Mouse (Mus musculus) WW6 (cell line): Measurements from ENCODE around the gene Plekhg5.
"Not testable (repeated sequence)": the region's sequence is repeated elsewhere in the genome, so short reads cannot be mapped to it uniquely, and the experiment has no call there.

Experiments used
- DNase-seq: peaks from one replicate; pipeline ENCODE4 v3.0.0-alpha.2; 2013; ENCODE audit warnings: low read depth, low spot score

Plekhg5 gene

DNA sequence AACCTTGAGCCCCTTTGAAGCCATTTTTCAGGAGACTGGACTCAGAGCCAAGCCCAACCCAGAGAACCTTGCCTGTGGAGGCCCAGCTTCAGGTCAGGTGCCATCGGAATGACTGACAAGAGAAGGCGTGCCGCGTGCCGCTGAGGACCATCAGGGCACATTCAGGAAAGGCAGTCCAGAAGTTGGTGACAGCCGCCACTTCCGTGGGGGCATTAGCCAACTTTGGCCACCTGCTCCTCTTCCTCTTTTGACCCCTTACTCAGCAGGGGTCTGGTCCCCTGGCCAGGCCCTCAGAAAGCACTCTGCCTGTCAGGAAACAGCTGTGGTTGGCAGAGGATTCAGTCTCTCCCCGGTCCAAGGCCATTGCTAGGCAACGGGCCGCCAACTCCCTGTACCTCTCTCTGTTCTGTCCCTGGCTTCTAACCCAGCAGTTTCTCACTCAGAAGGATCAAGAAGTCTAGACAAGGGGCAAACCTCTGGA is at the start of gene Plekhg5:
Plekhg5 (plus strand) TSS at position 378 of the 481 bp plus-strand sequence.
- no peak for DNase-seq

- DNase-seq, result no peak
These were observed 49.8 kb upstream of the Plekhg5 start for GRCm38 (mm10) chr4:152022506-152022905.

GRCm38 (mm10) chr4:152024525-152024924 is 47.8 kb upstream of the Plekhg5 start:
- DNase-seq, result no peak

GRCm38 (mm10) chr4:152026751-152027508 is 45.4 kb upstream of the Plekhg5 start:
- no peak for DNase-seq

DNA sequence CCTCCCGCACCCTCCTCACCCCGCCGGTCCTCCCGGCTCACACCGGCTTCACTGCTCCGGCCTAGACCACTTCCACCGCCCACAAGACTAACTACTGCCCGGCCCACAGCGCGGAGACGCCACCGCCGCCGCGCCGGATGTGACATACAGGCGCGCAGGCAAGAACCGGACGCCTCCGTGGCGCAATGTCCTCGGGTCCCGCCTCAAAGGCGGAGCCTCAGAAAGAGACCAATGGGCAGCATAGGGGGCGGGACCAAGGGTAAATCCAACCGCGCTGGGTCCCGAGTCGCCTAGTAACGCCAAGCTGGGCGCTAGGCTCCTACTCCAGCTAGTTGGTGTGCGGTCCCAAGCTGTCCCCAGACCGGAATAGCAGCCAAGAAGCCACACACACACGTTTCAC is 44.8 kb upstream of the Plekhg5 start, which contains the start of gene Zbtb48:
Zbtb48 (minus strand) TSS at position 148 of the 400 bp plus-strand sequence.
- DNase-seq, result peak; percentile 89

- DNase-seq, result no peak
These were observed 43.8 kb upstream of the Plekhg5 start for GRCm38 (mm10) chr4:152028456-152028855.

- DNase-seq, result no peak
These were observed 43.2 kb upstream of the Plekhg5 start for GRCm38 (mm10) chr4:152029087-152029486.

- no peak for DNase-seq
These were observed 42.3 kb upstream of the Plekhg5 start for GRCm38 (mm10) chr4:152029997-152030396.

GRCm38 (mm10) chr4:152032922-152033321 is 39.4 kb upstream of the Plekhg5 start:
- no peak for DNase-seq

DNA sequence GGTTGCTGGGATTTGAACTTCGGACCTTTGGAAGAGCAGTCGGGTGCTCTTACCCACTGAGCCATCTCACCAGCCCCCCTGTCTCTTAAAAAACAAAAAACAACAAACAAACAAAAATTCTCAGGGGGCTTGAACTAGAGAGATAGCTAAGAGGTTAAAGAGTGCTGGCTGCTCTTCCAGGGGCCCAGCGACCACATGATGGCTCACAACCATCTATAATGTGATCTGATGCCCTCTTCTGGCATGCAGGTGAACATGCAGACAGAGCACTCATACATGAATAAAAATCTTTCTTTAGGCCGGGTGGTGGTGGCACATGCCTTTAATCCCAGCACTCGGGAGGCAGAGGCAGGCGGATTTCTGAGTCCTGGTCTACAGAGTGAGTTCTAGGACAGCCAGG is 35.8 kb upstream of the Plekhg5 start:
- DNase-seq, result not testable (repeated sequence)

DNA sequence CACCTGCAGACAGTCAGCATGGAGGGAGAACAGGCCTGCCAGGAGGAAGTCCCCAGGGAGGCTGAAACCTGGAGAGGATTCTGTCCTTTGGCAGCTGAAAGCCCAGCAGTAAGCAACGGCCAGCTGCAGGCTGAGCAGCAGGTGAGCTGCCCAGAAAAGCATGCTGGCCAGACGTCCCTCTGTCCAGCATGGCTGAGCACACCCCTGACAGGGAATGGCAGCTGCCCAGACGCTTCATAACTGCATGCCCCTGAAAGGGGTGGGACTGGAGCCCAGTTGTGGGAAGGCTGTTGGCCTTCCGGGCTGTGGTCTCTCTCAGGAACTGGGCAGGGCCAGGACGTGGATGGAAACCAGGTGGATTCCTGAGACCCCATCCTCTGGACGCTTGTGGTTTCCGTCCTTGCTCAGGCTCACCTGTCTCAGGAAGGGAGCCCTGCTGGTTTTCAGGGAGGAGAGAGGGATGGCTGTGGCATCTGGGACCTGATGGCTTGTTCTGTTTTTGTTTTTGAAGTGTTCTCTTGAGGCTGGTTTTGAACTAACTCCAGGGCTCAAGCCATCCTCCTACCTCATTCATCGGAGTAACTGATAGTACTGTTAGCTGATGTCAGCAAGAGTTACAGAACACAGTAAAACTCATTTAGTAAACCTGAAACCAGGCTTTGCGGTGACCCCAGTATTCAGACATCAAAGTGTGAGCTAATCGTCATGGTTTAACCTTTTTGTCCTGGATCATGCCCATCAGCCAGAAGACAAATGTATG is 33.9 kb upstream of the Plekhg5 start, which contains the start of gene Tas1r1:
Tas1r1 (minus strand) TSS at position 344 of the 760 bp plus-strand sequence.
- no peak for DNase-seq

- DNase-seq, result peak; percentile 80
These were observed 33.1 kb upstream of the Plekhg5 start, which contains the start of gene Nol9 for GRCm38 (mm10) chr4:152038985-152039830. Gene Nol9, plus strand, starts transcription at chr4:152039321.

DNA sequence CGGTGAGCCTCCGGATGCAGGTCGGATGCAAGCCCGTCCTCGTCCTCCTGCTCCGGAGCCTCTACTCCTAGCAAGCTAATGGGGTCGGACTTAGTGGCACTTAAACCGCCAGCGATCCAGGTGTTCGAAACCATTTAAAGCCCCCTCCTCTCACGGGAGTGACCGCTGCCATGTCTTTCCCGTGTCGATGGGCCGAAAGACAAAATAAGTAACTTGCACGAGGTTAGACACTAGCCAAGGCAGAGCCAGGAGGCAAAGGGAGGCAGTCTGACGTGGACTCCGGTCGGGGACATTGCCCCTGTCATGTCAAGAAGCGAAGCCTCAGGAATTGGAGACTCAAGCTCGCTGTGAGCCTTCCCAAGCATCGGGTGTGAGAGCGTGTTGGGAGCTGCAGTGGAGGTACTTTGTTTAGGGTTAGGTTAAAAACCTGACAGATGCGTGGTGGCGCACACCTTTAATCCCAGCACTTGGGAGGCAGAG is 32.4 kb upstream of the Plekhg5 start:
- DNase-seq, result no peak

- no peak for DNase-seq
These were observed 30.2 kb upstream of the Plekhg5 start for GRCm38 (mm10) chr4:152041924-152042641.

DNA sequence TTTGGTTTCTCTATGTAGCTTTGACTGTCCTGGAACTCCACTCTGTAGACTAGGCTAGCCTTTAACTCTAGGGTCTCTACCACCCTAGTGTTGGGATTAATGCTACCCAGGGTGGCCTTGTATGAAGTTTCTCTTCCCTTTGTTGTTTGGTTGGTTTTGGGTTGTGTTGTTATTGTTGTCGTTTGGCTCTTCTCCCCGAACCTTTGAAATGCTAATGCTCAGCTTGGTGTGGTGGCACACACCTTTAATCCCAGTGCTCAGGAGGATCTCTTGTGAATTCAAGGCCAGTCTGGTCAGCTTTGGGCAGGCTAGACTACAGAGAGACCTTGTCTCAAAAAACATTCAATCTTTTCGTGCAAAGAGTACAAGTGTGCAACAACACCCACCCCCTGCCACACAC is 29.1 kb upstream of the Plekhg5 start:
- no peak for DNase-seq

DNA sequence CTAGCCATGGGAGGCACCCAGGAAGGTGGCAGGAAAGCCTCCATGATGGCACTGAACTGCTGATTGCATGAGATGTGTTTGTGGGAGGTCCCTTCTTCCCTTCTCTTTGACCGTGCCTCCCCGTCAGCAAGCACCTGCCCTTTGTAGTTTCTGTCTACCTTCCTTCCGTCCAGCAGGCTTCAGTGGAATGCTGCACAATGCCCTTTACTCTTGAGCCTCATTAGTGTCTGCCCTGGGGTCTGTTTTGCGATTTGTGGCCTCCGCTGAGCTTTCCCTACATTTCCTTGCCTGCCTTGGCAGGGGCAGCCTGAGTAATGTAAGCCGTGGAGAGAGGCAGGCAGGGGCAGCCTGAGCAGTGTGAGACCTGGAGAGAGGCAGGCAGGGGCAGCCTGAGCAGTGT is 27.7 kb upstream of the Plekhg5 start:
- DNase-seq, result no peak

DNA sequence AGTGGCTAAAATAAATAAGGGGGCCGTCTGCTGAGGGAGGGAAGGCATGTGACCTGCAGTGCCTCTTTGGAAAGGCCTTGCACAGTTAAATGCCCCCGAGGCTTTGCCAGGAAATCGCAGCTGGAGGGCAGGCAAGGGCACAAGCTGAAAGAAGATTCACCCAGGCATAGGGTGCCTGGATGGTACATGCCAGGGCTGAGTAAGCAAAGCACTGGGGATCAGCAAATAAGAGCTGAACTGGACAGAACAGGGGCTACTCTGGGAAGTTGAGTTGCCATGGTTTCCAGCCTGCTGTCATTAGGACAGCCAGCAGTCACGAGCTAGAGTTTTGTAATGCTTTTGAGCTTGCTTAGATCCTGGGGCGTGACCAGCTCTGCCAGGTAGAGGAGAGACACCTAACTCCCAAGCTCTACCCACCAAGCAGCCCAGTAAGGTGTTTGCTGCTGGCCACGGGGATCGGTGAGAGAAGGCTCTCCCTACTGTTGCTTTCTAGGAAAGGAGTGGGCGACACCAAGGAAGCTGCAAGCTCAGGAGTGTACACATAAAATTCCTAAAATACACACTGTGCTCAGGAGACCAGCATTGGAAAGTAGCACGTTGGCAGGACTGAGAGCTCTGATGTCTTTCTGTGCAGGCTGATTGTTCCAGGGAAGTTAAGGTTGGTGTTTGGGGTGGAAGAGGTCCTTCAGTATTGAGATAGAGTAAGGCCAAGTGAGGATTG is 9.7 kb upstream of the Plekhg5 start:
- DNase-seq, result no peak

GRCm38 (mm10) chr4:152067280-152067679 is 5.0 kb upstream of the Plekhg5 start:
- no peak for DNase-seq

DNA sequence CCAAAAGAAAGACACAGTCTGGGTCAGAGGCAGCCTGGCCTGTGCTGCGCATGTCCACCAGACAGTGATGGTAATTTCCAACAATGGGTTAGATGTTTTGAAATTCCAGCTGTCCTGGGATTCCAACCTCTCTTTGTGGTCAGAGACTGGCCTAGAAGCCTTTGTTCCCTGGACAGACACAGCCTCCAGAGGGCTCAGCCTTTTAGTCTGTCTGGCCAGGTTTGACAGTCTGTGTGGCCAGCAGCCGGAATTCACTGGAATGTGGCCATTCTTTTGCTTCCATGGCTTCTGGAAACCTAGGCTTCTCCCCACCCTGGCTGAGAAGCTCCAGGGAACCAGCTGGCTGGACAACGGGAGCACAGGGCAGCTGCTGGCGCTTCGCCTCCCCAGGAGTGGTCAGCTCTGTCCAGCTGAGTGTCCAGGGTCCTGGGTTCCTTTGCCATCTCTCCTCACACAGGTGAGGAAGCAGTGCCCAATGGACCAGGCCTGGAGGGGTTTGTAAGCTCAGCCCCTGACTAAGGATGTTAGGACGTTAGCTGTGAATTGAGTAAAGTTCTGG is 4.1 kb upstream of the Plekhg5 start:
- no peak for DNase-seq

- DNase-seq, result no peak
These were observed 3.1 kb upstream of the Plekhg5 start for GRCm38 (mm10) chr4:152069245-152069644.
